Mouse (Mus musculus) intestine, embryonic 15.5 days (tissue): Measurements from ENCODE around the gene Mex3b. TPM values are rescaled to one million over a fixed set of nuclear protein-coding genes. Genes with fewer than 3 reads are reported as not detected.

Experiments
- ATAC-seq: fragments of 200-750 bp; cut with Nextera tagmentation; 2 replicates; pipeline ENCODE4 v1.8.0; 2017; ENCODE audit warnings: moderate TSS enrichment, moderate library complexity
- H3K27ac ChIP-seq: fragments of 300-500 bp; sonication (generic); 2 replicates; pipeline ENCODE4 v1.5.1; 2015; ENCODE audit warnings: mild to moderate bottlenecking, inconsistent platforms
- H3K27me3 ChIP-seq: fragments of 300-500 bp; sonication (generic); replicated peaks from 2 replicates; pipeline ENCODE4 v1.6.1; 2015; ENCODE audit warnings: inconsistent platforms
- H3K36me3 ChIP-seq: fragments of 300-500 bp; sonication (generic); 2 replicates; pipeline ENCODE4 v1.6.1; 2015; ENCODE audit warnings: inconsistent platforms
- H3K4me1 ChIP-seq: fragments of 300-500 bp; sonication (generic); replicated peaks from 2 replicates; pipeline ENCODE4 v1.6.1; 2015; ENCODE audit warnings: inconsistent platforms
- H3K4me2 ChIP-seq: fragments of 300-500 bp; sonication (generic); replicated peaks from 2 replicates; pipeline ENCODE4 v1.6.1; 2015; ENCODE audit warnings: mild to moderate bottlenecking, inconsistent platforms
- H3K4me3 ChIP-seq: fragments of 300-500 bp; sonication (generic); replicated peaks from 2 replicates; pipeline ENCODE4 v1.5.1; 2015; ENCODE audit warnings: inconsistent platforms
- H3K9ac ChIP-seq: fragments of 300-500 bp; sonication (generic); 2 replicates; pipeline ENCODE4 v1.6.1; 2015; ENCODE audit warnings: inconsistent platforms
- H3K9me3 ChIP-seq: fragments of 300-500 bp; sonication (generic); 2 replicates; pipeline ENCODE4 v1.6.1; 2016; ENCODE audit warnings: inconsistent platforms
- WGBS: fragments of 180-500 bp; shearing (Covaris S2); methylation state at CpG from one replicate; pipeline ENCODE4 v1.1.7; 2015; 5-methylcytosine and 5-hydroxymethylcytosine counted together
- polyA plus RNA-seq: library from polyadenylated mRNA; unstranded; fragments of >200 nt; fragmentation: Nextera tagmentation; extraction: Ambion mirVana; gene quantifications from 2 replicates; pipeline ENCODE4 v1.2.1, GENCODE M21; 2015

Gene Mex3b
- polyA plus RNA-seq, 1 experiment from 2014 or later: 9.0 TPM

GRCm38 (mm10) chr7:82905527-82905926, 38.4 kb downstream of the Mex3b start:
- no peak overlapping the region for H3K9ac ChIP-seq
- no peaks in the 10 kb centered on the region for H3K9me3 ChIP-seq
- H3K4me1 ChIP-seq: no peaks in the 10 kb centered on the region
- no peak overlapping the region for H3K4me3 ChIP-seq
- no peaks in the 10 kb centered on the region for H3K36me3 ChIP-seq
- ATAC-seq: no peak
- no peaks in the 10 kb centered on the region for H3K27me3 ChIP-seq
- no peak overlapping the region for H3K4me2 ChIP-seq
- H3K27ac ChIP-seq: no peak overlapping the region
- 59% methylated on average over 3 of the region's 3 CpGs for WGBS

GRCm38 (mm10) chr7:82907081-82907480, 39.9 kb downstream of the Mex3b start:
- Histone ChIP-seq H3K36me3 (no peaks in the 10 kb centered on the region), H3K27me3 (no peaks in the 10 kb centered on the region), H3K9ac (no peak overlapping the region), H3K27ac (no peak overlapping the region), H3K9me3 (no peaks in the 10 kb centered on the region), H3K4me1 (no peaks in the 10 kb centered on the region), H3K4me3 (no peak overlapping the region), H3K4me2 (no peak overlapping the region)
- 64% methylated on average over 1 of the region's 1 CpGs for WGBS
- no peak for ATAC-seq

- Histone ChIP-seq H3K36me3 (no peaks in the 10 kb centered on the region), H3K9me3 (no peaks in the 10 kb centered on the region), H3K9ac (no peak overlapping the region), H3K4me2 (no peak overlapping the region), H3K4me1 (no peaks in the 10 kb centered on the region), H3K4me3 (no peak overlapping the region), H3K27me3 (no peaks in the 10 kb centered on the region), H3K27ac (no peak overlapping the region)
- no peak for ATAC-seq
- WGBS: 75% methylated on average over 10 of the region's 10 CpGs
Observed at GRCm38 (mm10) chr7:82910536-82911384, 43.6 kb downstream of the Mex3b start.

GRCm38 (mm10) chr7:82911501-82911900, 44.4 kb downstream of the Mex3b start:
- no peak overlapping the region for H3K9ac ChIP-seq
- 85% methylated on average over 10 of the region's 10 CpGs for WGBS
- no peaks in the 10 kb centered on the region for H3K27me3 ChIP-seq
- no peak overlapping the region for H3K4me2 ChIP-seq
- no peak overlapping the region for H3K4me3 ChIP-seq
- H3K36me3 ChIP-seq: no peaks in the 10 kb centered on the region
- no peaks in the 10 kb centered on the region for H3K4me1 ChIP-seq
- no peaks in the 10 kb centered on the region for H3K9me3 ChIP-seq
- ATAC-seq: no peak
- no peak overlapping the region for H3K27ac ChIP-seq

GRCm38 (mm10) chr7:82914297-82914696, 47.2 kb downstream of the Mex3b start:
- H3K36me3 ChIP-seq: no peaks in the 10 kb centered on the region
- H3K4me3 ChIP-seq: no peak overlapping the region
- H3K4me1 ChIP-seq: no peaks in the 10 kb centered on the region
- WGBS: 82% methylated on average over 4 of the region's 4 CpGs
- no peaks in the 10 kb centered on the region for H3K27me3 ChIP-seq
- no peak overlapping the region for H3K4me2 ChIP-seq
- no peak overlapping the region for H3K27ac ChIP-seq
- no peak overlapping the region for H3K9ac ChIP-seq
- no peak for ATAC-seq
- H3K9me3 ChIP-seq: no peaks in the 10 kb centered on the region

Other genes with a start within 250 kb of the Mex3b start
- gene Saxo2, start 218.8 kb upstream of the Mex3b start, polyA plus RNA-seq: 3.2 and 3.9 TPM in 2 replicates
- 24.7 and 28.1 TPM in 2 replicates for gene Efl1, start 218.7 kb upstream of the Mex3b start, polyA plus RNA-seq